Mouse (Mus musculus): ENCODE data around the gene Fzr1.

GRCm38 (mm10) chr10:81392781-81393185 is 14.5 kb upstream of the Fzr1 start, which contains the start of gene Smim24:
- TF ChIP-seq CTCF (IDR thresholded peaks at IDR 0.05; ENCODE audit: low read depth, low read length): no peak
- TF ChIP-seq POLR2A (IDR thresholded peaks at IDR 0.05; ENCODE audit: borderline replicate concordance, low read depth, low read length): no peak

Measured in bone marrow macrophage, adult 2 months (primary cell).